Mouse (Mus musculus): ENCODE data around the gene Hsd11b1.

The Hsd11b1 gene

DNA sequence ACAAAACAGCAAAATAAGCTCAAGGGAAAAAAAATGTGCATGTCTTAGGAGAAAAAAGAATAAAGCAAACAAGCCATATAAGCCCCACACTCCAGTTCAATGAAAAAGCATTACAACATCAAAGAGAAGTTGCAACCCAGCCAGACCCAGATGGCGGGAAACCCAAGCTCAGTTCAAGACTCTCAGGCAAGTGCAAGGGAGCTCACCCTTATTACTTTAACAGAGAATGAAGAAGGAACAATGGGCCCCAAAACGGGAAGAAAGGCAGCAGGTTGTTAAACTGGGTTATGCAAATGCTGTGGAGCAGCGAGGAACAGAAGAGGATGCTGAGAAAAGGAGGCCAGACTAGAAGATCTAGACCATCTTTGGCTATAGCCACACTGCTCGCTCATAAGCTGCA is 21.0 kb downstream of the Hsd11b1 start:
- DNase-seq = no peak

DNA sequence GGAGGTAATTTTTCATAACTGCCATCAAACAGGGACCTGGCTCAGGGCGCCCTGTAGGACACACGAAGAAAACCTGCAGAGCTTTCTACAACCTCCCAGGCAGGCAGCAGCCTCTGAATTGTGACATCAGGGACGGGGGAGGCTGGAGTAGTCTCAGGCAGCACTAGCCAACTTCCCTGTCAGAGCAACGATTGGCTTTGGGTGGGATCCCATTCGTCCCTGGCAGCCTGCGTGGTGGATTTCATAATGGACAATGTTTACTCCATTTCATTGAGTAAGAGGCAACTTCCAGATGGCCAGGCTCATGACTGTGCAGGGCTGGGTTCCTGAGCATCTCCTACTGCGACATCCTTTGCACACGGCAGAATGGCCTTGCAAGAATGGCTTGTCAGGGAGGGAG is 21.6 kb downstream of the Hsd11b1 start:
- no peak for DNase-seq

DNA sequence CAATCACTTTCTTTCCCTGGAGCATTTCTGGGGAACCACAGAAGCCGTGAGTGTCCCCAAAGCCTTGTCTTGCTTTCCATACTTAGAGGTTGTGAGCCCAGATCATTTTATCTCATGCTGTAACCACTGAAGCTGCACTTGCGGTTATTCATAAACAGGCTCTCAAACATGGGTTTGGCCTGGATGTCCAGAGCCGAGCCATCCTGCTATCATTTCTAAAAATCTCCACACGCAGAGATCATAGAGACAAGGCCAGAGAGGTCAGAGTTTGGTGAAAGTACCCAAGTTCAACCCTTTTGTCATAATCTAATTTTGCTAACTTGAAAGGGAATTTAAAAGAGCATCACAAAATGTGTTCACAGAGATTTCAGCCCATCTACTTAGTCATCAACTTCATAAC is 22.4 kb downstream of the Hsd11b1 start:
- DNase-seq = no peak

DNA sequence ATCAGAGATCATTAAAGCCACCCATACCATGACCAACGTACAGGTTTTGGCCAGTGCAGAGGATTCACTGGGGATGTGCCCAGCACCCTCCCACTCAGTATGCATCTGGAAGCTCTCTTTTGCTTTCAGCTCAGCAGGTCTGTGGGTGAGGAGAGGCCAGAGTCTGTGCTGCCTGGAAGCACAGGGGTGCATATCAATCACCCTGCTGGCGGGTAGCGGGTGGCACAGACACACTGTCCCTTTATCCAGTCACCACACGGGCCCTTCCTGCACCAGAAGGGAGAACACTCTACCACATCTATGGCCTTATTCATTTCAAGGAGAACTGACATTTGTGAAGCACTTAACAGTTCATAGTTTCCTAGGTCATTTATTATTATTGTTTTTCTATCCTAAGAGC is 25.4 kb downstream of the Hsd11b1 start:
- DNase-seq = no peak

DNA sequence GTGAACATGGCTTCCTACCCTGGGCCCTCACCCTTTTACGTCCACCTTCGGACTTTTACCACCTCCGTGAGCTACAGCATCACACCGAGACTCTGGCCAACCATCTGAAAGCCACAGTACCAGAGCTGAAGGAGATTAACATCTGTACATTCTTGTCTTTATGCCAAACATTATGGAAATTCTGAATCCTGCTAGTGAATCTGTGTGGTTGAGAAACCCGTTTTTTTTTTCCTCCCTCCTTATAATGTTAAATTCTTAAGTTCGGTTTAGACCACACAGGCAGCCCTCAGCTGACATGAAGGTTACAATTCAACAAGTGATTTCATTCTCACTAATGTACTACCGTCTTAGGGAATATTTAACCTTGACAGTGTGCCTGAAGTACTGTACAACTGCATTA is 28.9 kb downstream of the Hsd11b1 start:
- DNase-seq = peak; percentile 48 to 66

DNA sequence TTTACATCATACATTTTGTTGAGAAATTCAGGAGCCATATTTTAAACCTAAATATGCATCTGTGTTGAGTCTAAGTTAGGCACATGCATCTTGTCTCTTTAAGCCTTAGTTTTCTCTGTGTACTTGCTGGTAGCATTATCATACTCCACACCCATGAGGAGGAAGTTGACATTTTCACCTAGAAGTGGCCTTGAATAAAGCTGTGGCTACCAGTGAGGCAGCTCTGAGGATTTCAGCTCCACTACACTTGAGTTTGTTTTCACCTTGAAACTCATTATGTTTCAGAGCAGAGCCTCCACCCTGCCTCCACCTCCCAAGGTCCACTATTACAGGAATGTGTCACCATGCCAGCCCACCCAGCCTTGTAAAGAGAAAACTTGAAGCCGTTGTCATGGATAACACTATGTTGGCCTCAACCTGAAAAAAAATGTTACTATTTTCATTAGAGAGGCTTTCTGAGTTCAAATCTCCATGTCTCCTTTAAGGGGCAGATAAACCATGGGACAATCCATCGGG is 29.7 kb downstream of the Hsd11b1 start:
- DNase-seq = no peak

DNA sequence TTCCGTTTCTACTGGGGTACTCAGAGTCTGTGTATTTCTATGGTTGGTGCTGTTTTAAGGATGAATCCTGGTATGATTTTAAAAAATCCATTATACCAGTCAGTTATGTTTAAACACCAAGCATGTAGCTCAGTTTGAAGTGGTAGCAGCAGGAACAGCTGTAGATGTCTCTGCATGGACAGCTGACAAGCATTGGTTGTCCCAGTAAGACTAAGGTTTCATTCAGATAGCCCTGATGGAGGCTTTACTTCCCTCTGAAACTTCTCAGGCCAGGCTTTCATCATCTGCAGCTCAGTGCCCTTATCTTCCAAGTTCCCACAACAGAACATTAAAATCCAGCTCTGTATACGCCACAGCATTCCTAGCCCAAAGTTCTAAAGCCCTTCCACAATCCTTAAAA is 31.1 kb downstream of the Hsd11b1 start:
- DNase-seq = no peak

DNA sequence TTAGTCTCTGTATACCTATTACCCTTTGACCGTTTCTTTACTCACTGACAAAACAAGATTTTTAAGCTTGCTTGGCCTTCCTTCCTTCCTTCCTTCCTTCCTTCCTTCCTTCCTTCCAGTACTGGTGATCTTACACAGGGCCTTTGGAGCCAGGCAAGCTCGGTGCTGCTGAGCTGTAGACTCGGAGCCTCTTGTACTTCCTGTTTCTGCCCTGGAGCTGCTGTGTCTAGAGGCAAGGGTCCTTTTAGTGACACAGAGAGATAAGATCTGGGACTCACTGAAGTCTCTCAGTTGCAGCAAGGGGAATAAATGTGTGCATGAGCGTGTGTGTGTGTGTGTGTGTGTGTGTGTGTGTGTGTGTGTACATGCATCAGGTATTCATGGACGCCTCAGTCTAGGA is 32.9 kb downstream of the Hsd11b1 start:
- DNase-seq = no peak

DNA sequence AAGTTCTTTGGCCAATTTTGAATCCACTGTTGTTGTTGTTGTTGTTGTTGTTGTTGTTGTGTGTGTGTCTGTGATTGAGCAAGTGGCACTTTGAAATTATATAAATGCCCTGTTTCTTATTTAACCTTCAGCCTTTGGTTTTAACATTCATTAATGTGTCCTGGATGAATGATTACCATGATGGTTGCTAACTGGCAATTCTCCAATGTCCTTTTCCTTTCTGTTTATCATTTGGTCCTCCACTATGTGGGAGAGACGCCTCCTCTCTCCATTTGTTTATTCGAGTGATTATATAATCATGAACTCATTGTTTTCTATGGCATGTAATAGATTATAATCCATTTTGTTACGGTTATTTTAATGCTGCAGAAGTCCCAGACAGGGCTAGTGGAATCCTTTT is 33.3 kb downstream of the Hsd11b1 start:
- peak in 1 of 2 experiments; percentile 83 for DNase-seq

DNA sequence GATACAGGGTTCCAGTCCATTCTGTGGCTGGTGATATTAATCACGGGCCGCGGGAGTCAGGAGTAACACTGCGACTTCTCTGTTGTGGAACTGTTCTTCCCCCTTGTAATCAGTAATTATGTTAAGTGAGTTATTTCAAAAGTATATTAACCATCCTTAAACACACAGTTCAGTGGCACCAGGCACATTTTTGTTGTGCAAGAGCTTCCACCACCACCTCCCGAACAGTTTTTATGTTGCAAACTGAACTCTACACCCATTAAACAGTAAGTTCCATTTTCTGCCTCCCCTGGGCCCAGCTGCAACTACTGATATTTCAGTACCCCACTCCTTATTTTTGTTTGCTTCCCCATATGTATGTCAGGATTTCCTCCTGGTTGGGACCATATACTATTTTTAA is 34.3 kb downstream of the Hsd11b1 start:
- DNase-seq = peak; percentile 47 to 49

DNA sequence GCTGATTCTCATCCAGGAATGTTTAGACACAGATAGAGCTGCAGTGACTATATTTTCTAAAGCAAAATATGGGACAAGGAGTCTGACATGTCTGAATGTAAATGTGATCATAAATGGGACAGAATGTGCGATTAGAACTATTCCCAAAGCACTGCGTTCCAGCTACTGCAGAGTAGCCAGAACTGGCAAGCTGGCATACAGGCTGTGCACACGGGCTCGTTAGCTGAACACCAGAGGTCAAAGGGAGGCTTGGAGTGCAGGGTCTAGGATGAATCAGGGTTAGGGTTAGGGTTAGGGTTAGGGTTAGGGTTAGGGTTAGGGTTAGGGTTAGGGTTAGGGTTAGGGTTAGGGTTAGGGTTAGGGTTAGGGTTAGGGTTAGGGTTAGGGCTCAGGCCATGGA is 36.3 kb downstream of the Hsd11b1 start:
- no peak for DNase-seq

DNA sequence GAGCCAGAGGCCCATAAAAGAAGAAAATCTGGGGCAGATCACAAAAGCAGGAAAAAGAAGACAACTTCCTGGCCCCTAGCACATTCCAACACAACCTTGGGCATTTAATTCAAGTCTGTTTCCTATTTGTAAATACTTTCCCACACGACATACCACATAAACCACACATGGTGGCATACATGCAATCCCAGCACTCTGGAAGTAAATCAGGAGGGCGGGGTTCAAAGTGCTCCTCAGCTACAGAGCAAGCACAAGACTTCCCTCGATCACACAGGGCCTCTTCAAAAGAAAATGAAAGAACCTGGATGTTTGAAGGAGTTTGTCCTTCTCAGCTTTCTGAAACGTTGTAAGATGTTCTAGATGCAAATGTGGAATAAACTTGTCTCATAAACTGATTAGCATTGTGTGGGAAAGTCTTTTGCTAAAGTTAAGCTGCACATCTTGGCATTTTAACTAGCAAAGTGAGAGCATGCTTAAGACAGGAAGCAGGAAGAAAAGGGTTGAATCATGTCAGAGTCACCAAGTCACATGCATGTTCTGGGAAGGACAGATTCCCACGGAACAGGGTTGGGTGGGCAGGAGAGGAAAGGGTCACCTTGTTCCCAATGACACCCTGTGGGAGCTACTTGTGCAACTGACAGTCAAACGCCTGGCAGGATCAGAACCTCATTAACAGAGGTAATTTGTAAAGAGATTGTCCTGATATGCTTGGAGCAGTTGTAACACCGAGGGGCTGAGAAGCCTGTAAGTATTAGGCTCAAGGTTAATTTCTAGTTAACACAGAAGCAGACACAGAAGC is 37.0 kb downstream of the Hsd11b1 start:
- no peak for DNase-seq

DNA sequence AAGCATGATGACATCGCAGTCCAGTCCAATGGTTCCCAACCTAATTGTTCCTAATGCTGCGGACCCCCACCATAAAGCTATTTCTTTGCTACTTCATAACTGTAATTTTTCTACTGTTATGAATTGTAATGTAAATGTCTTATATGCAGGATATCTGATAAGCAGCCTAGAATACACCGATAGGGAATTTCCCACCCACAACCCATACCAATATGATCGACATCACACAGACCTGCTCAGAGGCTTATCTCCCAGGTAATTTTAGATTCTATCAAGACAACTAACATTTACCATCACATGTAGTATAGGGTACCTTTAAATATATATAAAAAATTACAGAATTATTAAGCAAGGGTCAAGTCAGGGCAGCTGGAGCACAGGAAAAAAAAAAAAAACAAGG is 37.8 kb downstream of the Hsd11b1 start:
- no peak for DNase-seq

DNA sequence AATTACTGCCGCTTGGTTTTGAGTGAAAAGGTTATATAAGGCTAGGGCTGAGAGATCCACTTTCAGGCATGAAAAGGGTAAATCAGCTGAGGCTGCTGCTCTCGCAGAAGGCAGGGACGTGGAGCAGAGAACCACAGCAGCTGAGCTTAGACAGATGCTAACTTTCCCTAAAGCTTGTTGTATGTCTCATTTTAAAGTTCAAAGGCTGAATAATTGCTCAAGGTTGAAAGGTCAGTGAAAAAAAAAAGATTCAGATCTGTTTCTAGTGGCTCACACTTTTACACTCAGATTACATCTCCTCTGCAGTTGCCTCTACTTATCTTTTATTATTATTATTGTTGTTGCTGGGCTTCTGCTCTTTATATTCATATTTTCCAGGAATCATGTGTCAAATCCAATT is 38.3 kb downstream of the Hsd11b1 start:
- DNase-seq = no peak

DNA sequence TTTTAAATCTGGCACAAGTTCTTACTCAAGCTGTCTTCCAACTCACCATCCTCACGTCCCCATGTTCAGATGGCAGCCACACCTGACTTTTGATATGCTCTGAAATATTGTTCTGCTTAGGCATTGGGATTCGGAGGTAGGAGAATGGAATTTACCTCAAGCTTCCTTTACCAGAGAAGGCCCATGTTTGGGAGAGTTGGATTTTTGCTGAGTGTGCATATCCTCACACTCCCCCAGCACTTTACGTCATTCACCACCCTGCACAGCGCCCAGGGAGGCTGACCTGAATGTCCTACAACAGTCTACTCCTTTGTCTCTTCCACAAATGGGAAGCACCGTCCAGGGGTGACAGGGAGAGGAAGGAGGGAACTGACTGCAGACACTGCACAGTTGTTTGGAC is 43.5 kb downstream of the Hsd11b1 start:
- DNase-seq = no peak

DNA sequence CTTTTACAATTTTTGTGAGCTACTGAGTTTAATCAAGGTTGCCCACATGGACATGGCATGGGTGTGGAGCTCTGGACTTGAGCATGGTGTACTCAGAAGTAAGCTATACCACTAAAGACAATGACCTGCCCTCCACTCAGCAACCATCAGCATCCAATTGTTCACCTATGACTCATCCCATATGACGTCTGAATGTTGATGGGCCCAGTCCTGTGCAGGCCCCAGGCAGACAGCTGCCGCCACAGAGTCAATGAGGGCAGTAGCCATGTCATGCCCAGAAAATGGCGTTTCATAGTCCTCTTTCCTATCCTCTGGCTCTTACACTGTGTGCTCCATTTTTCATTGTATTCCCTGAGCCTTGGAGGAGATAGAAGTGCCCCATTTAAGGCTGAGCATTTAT is 47.9 kb downstream of the Hsd11b1 start:
- no peak for DNase-seq

DNA sequence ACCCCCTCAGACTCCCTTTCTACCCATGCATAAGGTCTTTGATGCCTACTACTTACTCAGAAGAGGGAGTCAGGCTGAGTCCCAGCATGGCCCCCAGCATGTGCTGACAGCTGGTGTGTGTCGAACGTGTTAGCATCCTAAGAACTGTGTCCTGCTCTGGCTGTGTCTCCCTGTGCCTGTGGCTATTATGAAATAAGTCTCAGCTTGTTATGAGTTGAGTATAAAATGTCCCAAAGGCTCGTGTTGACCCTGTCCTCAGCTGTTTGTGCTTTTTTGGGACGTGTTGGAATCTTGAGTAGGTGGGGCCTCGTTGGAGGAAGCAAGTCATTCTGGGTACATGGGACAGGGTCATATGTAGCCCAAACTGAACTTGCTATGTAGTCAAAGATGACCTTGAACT is 49.8 kb downstream of the Hsd11b1 start:
- DNase-seq = no peak

DNA sequence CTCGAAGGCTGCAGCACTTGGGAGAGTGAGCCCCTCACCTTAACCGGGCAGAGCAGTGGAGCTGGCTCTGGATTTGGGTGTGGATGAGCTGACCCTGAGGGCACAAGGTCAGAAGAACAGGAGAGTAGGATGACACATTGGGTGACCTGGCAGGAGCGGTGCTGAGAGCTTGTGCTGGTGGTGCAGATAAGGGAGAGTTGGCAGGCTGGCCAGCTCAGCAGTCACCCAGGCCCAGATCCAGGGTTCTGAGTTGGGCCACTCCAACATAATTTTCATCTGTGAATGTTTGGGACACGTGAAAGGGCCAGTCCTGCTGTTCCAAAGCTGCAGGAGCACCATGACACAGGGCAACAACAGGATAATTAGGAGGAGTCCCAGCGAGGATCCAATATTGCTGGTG is 52.5 kb downstream of the Hsd11b1 start:
- no peak for DNase-seq

DNA sequence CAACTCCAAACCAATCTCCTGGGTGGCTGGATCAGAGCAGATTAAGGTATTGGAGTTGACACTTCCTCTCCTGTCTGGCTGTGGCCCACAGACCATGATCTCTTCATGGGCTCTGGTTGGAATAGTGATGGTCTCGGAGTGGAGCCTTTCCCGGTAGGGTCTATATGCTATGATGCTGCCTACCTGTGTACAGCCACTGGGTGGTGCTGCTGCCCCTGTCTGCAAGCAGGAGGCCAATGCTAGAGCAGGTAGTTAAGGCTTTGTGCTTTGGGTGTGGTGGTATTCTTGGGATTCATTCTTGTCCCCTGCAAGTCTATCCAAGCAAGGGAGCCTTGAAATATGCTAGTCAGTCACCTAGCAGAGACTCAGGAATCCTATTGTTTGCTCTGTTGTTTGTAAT is 55.7 kb downstream of the Hsd11b1 start:
- DNase-seq = peak; percentile 61 to 79

DNA sequence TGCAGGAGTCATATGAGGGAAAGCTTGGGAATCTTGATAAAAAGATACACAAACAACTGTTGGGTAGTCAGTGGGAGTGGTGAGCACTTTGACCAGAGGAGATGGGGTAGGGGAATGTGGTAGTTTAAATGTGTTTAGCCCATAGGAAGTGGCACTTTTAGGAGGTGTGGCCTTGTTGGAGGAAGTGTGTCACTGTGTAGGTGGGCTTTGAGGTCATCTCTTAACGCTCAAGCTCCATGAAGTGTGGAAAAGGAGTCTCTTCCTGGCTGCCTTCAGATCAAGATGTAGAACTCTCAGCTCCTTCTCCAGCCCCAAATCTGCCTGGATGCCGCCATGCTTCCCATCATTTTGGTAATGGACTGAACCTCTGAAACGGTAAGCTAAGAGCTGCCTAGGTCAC is 56.4 kb downstream of the Hsd11b1 start, which contains the start of gene Lamb3:
Gene Lamb3, plus strand, starts transcription at position 197 of the 400 bp plus-strand sequence.
- DNase-seq = no peak

DNA sequence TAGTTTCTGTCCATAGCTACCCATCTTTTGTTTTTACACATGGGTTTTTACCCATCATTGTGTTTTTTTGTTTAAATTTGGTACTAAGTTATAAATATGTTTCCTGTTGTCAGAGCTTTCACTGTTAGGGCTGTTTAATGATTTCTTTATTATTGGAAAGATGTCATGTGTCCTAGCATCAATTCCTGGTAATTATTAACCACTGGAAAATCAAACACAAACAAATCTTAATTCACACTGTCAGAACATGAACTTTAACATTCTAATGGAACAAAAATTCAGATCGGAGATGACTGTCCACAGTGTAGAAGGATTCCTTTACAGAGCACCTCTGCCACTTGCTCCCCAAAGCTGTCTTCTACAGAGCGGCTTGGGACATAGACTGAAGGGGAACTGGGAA is 58.4 kb downstream of the Hsd11b1 start:
- DNase-seq = peak in 1 of 2 experiments; percentile 28

DNA sequence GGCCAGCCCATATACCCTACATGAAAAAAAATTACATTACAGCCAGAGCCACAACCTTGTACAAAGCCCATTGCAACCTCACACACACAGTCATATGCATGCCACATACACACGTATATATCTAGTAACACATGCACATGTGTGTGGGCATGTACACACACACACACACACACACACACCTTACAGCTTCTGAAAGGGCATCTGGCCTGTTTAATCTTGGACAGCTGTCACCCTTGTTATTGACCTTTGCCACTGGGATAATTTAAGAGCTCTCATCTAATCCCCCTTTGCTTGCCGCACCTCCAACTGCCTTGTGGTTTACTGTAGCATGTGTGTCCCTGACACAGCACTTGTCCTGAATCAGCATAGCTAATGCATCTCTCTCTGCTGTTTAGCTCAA is 60.1 kb downstream of the Hsd11b1 start:
- DNase-seq = no peak

DNA sequence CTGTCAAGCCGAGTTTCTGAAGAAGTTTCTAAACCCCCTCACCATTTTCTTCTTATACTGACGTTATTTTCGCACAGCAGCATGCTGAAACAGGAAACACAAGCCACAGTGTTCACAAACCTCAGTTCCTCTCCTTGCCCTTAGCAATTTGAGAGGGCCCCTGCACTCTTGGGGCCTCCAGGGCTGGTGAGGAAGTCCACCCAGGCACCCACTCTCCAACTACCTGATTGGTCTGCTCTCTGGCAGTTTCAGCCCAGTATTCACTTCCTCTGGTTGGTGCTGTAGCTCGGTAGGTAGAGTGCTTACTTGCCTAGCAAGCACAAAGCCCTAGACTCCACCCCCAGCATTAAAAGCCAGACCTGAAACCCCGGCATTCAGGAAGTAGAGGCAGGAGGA is 62.5 kb downstream of the Hsd11b1 start, which contains the start of gene Traf3ip3:
Gene Traf3ip3, minus strand, starts transcription at position 321 of the 396 bp plus-strand sequence.
- DNase-seq = no peak

DNA sequence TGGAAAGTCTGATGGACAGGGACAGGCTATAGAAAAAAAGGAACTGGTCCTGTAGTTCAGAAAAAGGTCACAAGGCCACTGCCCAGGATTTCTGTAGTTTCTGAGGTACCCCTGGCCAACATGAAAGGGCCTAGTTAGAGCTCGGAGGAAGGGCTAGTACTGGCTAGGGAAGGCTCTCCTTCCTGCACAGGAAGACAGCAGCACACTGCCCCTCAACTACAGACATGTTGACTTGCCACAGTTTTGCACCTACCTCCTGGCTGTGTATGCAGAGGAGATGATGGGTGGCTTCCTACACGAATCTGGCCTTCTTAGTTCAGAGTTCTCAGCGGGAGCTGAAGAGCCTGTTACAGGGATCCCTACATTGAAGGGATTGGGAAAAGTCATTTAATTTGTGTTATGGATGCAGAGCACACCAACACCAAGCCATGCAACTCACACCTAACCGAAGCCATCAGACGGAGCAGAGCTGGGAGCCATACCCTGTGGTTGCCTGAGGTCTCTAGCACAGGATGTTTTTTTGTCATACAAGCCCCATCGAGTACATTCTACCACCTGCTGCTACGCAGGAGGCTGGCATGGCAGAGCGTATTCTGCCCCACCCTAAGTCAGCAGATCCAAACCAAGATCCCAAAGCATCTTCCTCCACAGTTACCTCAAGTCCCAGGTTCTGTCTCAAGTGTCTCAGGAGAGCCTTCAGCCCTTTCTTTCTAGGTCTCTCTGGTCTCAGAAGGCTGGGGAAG is 63.1 kb downstream of the Hsd11b1 start:
- DNase-seq = no peak

All from kidney, adult 8-10 months (tissue).